Comparison of ENCODE assay signal across 14 mouse cellular contexts in the genomic region with DNA sequence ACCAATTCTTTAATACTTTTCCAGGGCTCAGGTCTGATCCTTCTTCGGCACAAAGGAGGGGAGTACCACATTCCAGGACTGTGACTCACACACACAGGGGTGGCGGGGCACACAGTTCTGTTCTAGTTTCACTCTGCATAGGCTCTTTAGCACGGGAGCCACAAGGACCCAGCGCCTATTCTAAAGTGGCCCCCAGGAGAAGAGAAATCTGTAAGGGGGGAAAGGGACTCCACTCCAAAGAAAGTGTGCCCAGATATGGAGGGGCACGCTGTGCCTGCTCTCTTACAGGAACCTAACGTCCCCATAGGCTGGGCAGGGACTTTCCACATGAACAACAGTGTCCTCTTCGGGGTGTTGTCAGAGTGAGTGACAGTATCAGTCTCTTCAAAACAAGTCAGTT. TPM values are rescaled to one million over a fixed set of nuclear protein-coding genes. Genes with fewer than 3 reads are reported as not detected.
DNase-seq lines count a peak whose midpoint lies in the region; ATAC-seq and TF ChIP-seq lines count a peak whose summit lies in the region.
"Had no signal": no experiment of that assay in that cellular context is flagged by ENCODE, and none has a peak within 500 bp of the region (broad histone marks: within the 10 kb centered on the region; RNA-seq: fewer than 3 reads in every experiment).

No protein-coding gene starts in this region.

- 53% methylated on average over 7 of the region's 7 CpGs for WGBS in intestine, embryonic 16.5 days
- 60% methylated on average over 7 of the region's 7 CpGs for WGBS in intestine, embryonic 15.5 days

- POLR2A ChIA-PET in Patski (lab: Charles Lee), result no interaction called here

- H3K4me1 ChIP-seq in intestine, embryonic 16.5 days (ENCODE audit: control insufficient read depth, insufficient read depth, low read length), result no peaks in the 10 kb centered on the region
- no peaks in the 10 kb centered on the region for H3K4me1 ChIP-seq in intestine, embryonic 15.5 days (replicated peaks)
- H3K4me1 ChIP-seq: liver, embryonic 12.5 days; midbrain, embryonic 12.5 days; neural tube, embryonic 12.5 days had no signal

- H3K27ac ChIP-seq in intestine, embryonic 16.5 days (ENCODE audit: low read length), result no peak overlapping the region
- H3K27ac ChIP-seq in intestine, embryonic 15.5 days, result no peak overlapping the region
- no peak overlapping the region for H3K27ac ChIP-seq in layer of hippocampus, adult 2 months
- H3K27ac ChIP-seq: left cerebral cortex, adult 2 months; liver, embryonic 12.5 days; midbrain, embryonic 12.5 days; neural tube, embryonic 12.5 days had no signal

- CTCF ChIA-PET in Patski (lab: Charles Lee), result no interaction called here

- H3K4me3 ChIP-seq in intestine, embryonic 16.5 days (ENCODE audit: low read length), result no peak overlapping the region
- H3K4me3 ChIP-seq in intestine, embryonic 15.5 days (replicated peaks), result no peak overlapping the region
- H3K4me3 ChIP-seq in layer of hippocampus, adult 2 months, result no peak overlapping the region
- H3K4me3 ChIP-seq: left cerebral cortex, adult 2 months; liver, embryonic 12.5 days; midbrain, embryonic 12.5 days; neural tube, embryonic 12.5 days had no signal

- no peaks in the 10 kb centered on the region for H3K9me3 ChIP-seq in intestine, embryonic 16.5 days (ENCODE audit: control insufficient read depth, low read length)
- no peaks in the 10 kb centered on the region for H3K9me3 ChIP-seq in intestine, embryonic 15.5 days
- H3K9me3 ChIP-seq: liver, embryonic 12.5 days; midbrain, embryonic 12.5 days; neural tube, embryonic 12.5 days had no signal

- in situ Hi-C loops in Patski (cut with MboI; ENCODE audit: low pct_unique_long_range_greater_than_20kb), result no loop called here

- H3K4me2 ChIP-seq in intestine, embryonic 16.5 days (ENCODE audit: low read depth, low read length), result no peak overlapping the region
- H3K4me2 ChIP-seq in intestine, embryonic 15.5 days (replicated peaks), result no peak overlapping the region
- H3K4me2 ChIP-seq: liver, embryonic 12.5 days; midbrain, embryonic 12.5 days; neural tube, embryonic 12.5 days had no signal

- peak; percentile 34 to 55 for DNase-seq in adrenal gland, adult (ENCODE audit: inconsistent age in 2 of 2, low spot score in 1 of 2)
- no peak for DNase-seq in adrenal gland, adult 8-10 months
- DNase-seq in Patski (ENCODE audit: low read depth, low spot score), result no peak
- DNase-seq in lung, postnatal 14 days, result peak; percentile 3
- DNase-seq in layer of hippocampus, adult 2 months (ENCODE audit: low spot score in 2 of 2), result no peak
- DNase-seq: cerebellum, postnatal 14 days; kidney, postnatal 25 days had no signal

- no peak overlapping the region for H3K9ac ChIP-seq in intestine, embryonic 16.5 days (ENCODE audit: low read depth, low read length)
- H3K9ac ChIP-seq in intestine, embryonic 15.5 days, result no peak overlapping the region
- H3K9ac ChIP-seq: liver, embryonic 12.5 days; midbrain, embryonic 12.5 days; neural tube, embryonic 12.5 days had no signal

- TF ChIP-seq CTCF in Patski (IDR thresholded peaks at IDR 0.05), result no peak
- TF ChIP-seq CTCF in layer of hippocampus, adult 2 months (conservative IDR thresholded peaks at IDR 0.05), result no peak

- 0 out of 2 replicates have a peak, but pooled peaks have one; percentile 42 for ATAC-seq in intestine, embryonic 16.5 days
- ATAC-seq in intestine, embryonic 15.5 days, result no peak
- peak; percentile 98 for ATAC-seq in Patski
- ATAC-seq in cerebellum, adult (ENCODE audit: insufficient number of reproducible peaks, low FRiP score, low TSS enrichment), result no peak
- ATAC-seq: liver, embryonic 12.5 days had no signal

- H3K27me3 ChIP-seq in intestine, embryonic 16.5 days (replicated peaks; ENCODE audit: control insufficient read depth, insufficient read depth, low read length), result no peaks in the 10 kb centered on the region
- H3K27me3 ChIP-seq in intestine, embryonic 15.5 days (replicated peaks), result no peaks in the 10 kb centered on the region
- H3K27me3 ChIP-seq in Patski, result no peaks in the 10 kb centered on the region
- H3K27me3 ChIP-seq: liver, embryonic 12.5 days; midbrain, embryonic 12.5 days; neural tube, embryonic 12.5 days had no signal

- no peaks in the 10 kb centered on the region for H3K36me3 ChIP-seq in intestine, embryonic 16.5 days (ENCODE audit: control insufficient read depth, insufficient read depth, low read length)
- no peaks in the 10 kb centered on the region for H3K36me3 ChIP-seq in intestine, embryonic 15.5 days
- H3K36me3 ChIP-seq: liver, embryonic 12.5 days; midbrain, embryonic 12.5 days; neural tube, embryonic 12.5 days had no signal

RNA-seq across cellular contexts. Expression of a gene that starts 49.7 kb away (rescaled TPM):
- total RNA-seq in adrenal gland, adult 8-10 months (2022), result 100 to 1,000 TPM; 129 to 159 (median 151) TPM
- 148 and 163 TPM in 2 replicates for polyA plus RNA-seq in intestine, embryonic 16.5 days (2015; fragmentation: Nextera tagmentation; extraction: Ambion mirVana)
- polyA plus RNA-seq in intestine, embryonic 15.5 days (2015; fragmentation: Nextera tagmentation; extraction: Ambion mirVana), result 170 and 198 TPM in 2 replicates
- polyA plus RNA-seq in Patski (2021), result 76.6 TPM
- total RNA-seq in layer of hippocampus, adult 2 months (2021), result 10 to 100 TPM; 42.6 to 47.6 TPM

Comparison
In these comparisons a context has a peak if more than half of its experiments do, and no peak if none do; other contexts are left out.
1. DNase-seq: peak in adrenal gland, adult (2 of 2) and lung, postnatal 14 days (single experiment); none in adrenal gland, adult 8-10 months (single experiment), Patski (single experiment) and layer of hippocampus, adult 2 months (0 of 2).
2. ATAC-seq: peak in intestine, embryonic 16.5 days (single experiment) and Patski (single experiment); none in intestine, embryonic 15.5 days (single experiment) and cerebellum, adult (single experiment).